Mouse (Mus musculus): ENCODE results near the gene Lsg1.

DNA sequence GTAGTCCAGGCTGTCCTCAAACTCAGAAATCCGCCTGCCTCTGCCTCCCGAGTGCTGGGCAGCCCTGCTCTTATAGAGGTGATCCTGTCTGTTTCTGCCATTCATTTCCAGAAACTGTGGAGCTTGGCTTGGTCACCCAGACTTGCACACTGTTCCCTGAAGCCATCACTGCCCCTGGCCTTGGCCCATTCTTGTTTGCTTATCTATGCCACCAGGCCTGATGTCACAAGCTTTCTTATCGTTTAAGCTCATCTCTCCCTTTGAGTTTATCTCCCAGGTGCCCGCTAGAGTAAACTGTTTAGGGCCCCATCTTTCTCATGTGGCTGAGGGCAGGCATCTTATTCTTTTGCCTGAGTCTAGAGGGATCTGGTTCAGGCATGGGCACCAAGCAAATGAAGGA is 42.7 kb downstream of the Lsg1 start:
- TF ChIP-seq CTCF (IDR thresholded peaks at IDR 0.05; ENCODE audit: borderline replicate concordance, insufficient read depth, low read length), result no peak
- no peak for TF ChIP-seq POLR2A (IDR thresholded peaks at IDR 0.05; ENCODE audit: low read depth, low read length)
